Mouse (Mus musculus): ENCODE measurements around the gene Cdrt4. TPM values are rescaled to one million over a fixed set of nuclear protein-coding genes. Genes with fewer than 3 reads are reported as not detected.

Cdrt4 gene
- polyA plus RNA-seq, 1 experiment from 2014 or later = not detected

GRCm38 (mm10) chr11:62929799-62930198 is 21.2 kb upstream of the Cdrt4 start:
- DNase-seq (peak; percentile 27), ATAC-seq (ENCODE audit: insufficient read depth) (peak; percentile 75; the same call in 1 of the 2 replicates)
- H3K4me1 ChIP-seq (ENCODE audit: insufficient read depth) = peaks cover 7% of the 10 kb centered on the region; the same call in 1 of the 2 replicates

GRCm38 (mm10) chr11:62930574-62930973 is 20.4 kb upstream of the Cdrt4 start:
- no peak overlapping the region for H3K27ac ChIP-seq (ENCODE audit: low read depth)
- H3K4me2 ChIP-seq = no peak overlapping the region
- WGBS = 54% methylated on average over 4 of the region's 4 CpGs
- peaks cover 7% of the 10 kb centered on the region; the same call in 1 of the 2 replicates for H3K4me1 ChIP-seq (ENCODE audit: insufficient read depth)
- DNase-seq = peak; percentile 39
- H3K4me3 ChIP-seq (ENCODE audit: low read depth, low read length) = no peak overlapping the region
- no peaks in the 10 kb centered on the region for H3K9me3 ChIP-seq (ENCODE audit: low read depth, low read length)
- H3K27me3 ChIP-seq (ENCODE audit: insufficient read depth, low read length) = no peaks in the 10 kb centered on the region
- TF ChIP-seq CTCF (IDR thresholded peaks at IDR 0.05; ENCODE audit: low read depth) = no peak
- H3K36me3 ChIP-seq (ENCODE audit: insufficient read depth) = no peaks in the 10 kb centered on the region
- no peak for ATAC-seq (ENCODE audit: insufficient read depth)
- no peak overlapping the region for H3K9ac ChIP-seq

More at GRCm38 (mm10) chr11:62929799-62930198, 21.2 kb upstream of the Cdrt4 start:
- H3K9ac ChIP-seq = no peak overlapping the region
- no peaks in the 10 kb centered on the region for H3K27me3 ChIP-seq (ENCODE audit: insufficient read depth, low read length)
- H3K9me3 ChIP-seq (ENCODE audit: low read depth, low read length) = no peaks in the 10 kb centered on the region
- TF ChIP-seq CTCF (IDR thresholded peaks at IDR 0.05; ENCODE audit: low read depth) = no peak
- no peak overlapping the region for H3K27ac ChIP-seq (ENCODE audit: low read depth)
- H3K4me2 ChIP-seq = no peak overlapping the region
- 35% methylated on average over 3 of the region's 3 CpGs for WGBS
- no peaks in the 10 kb centered on the region for H3K36me3 ChIP-seq (ENCODE audit: insufficient read depth)
- H3K4me3 ChIP-seq (ENCODE audit: low read depth, low read length) = no peak overlapping the region

GRCm38 (mm10) chr11:62931141-62931540 is 19.9 kb upstream of the Cdrt4 start:
- no peaks in the 10 kb centered on the region for H3K36me3 ChIP-seq (ENCODE audit: insufficient read depth)

GRCm38 (mm10) chr11:62933099-62933498 is 17.9 kb upstream of the Cdrt4 start:
- TF ChIP-seq CTCF (IDR thresholded peaks at IDR 0.05; ENCODE audit: low read depth) = peak; percentile 42

More at GRCm38 (mm10) chr11:62931141-62931540, 19.9 kb upstream of the Cdrt4 start:
- no peak for ATAC-seq (ENCODE audit: insufficient read depth)
- no peak overlapping the region for H3K4me2 ChIP-seq
- no peak overlapping the region for H3K9ac ChIP-seq
- peak overlapping the region; percentile 16; the same call in 1 of the 2 replicates for H3K27ac ChIP-seq (ENCODE audit: low read depth)
- 73% methylated on average over 5 of the region's 5 CpGs for WGBS
- H3K27me3 ChIP-seq (ENCODE audit: insufficient read depth, low read length) = no peaks in the 10 kb centered on the region
- H3K9me3 ChIP-seq (ENCODE audit: low read depth, low read length) = no peaks in the 10 kb centered on the region
- no peak overlapping the region for H3K4me3 ChIP-seq (ENCODE audit: low read depth, low read length)
- TF ChIP-seq CTCF (IDR thresholded peaks at IDR 0.05; ENCODE audit: low read depth) = no peak
- peaks cover 7% of the 10 kb centered on the region; the same call in 1 of the 2 replicates for H3K4me1 ChIP-seq (ENCODE audit: insufficient read depth)
- no peak for DNase-seq

GRCm38 (mm10) chr11:62934795-62935514 is 16.0 kb upstream of the Cdrt4 start:
- 81% methylated on average over 11 of the region's 11 CpGs for WGBS
- no peak for ATAC-seq (ENCODE audit: insufficient read depth)
- TF ChIP-seq CTCF (IDR thresholded peaks at IDR 0.05; ENCODE audit: low read depth) = no peak
- no peak for DNase-seq
- Histone ChIP-seq H3K4me3 (ENCODE audit: low read depth, low read length) (no peak overlapping the region), H3K9ac (no peak overlapping the region), H3K4me2 (no peak overlapping the region), H3K4me1 (ENCODE audit: insufficient read depth) (0 out of 2 replicates have a peak, but pooled peaks cover under 1% of the 10 kb centered on the region), H3K9me3 (ENCODE audit: low read depth, low read length) (no peaks in the 10 kb centered on the region), H3K27me3 (ENCODE audit: insufficient read depth, low read length) (no peaks in the 10 kb centered on the region), H3K36me3 (ENCODE audit: insufficient read depth) (no peaks in the 10 kb centered on the region), H3K27ac (ENCODE audit: low read depth) (no peak overlapping the region)

More at GRCm38 (mm10) chr11:62933099-62933498, 17.9 kb upstream of the Cdrt4 start:
- Histone ChIP-seq H3K9me3 (ENCODE audit: low read depth, low read length) (no peaks in the 10 kb centered on the region), H3K4me1 (ENCODE audit: insufficient read depth) (peaks cover 7% of the 10 kb centered on the region; the same call in 1 of the 2 replicates), H3K4me2 (no peak overlapping the region), H3K36me3 (ENCODE audit: insufficient read depth) (no peaks in the 10 kb centered on the region), H3K4me3 (ENCODE audit: low read depth, low read length) (no peak overlapping the region), H3K9ac (no peak overlapping the region), H3K27me3 (ENCODE audit: insufficient read depth, low read length) (no peaks in the 10 kb centered on the region), H3K27ac (ENCODE audit: low read depth) (no peak overlapping the region)
- DNase-seq (peak; percentile 18), ATAC-seq (ENCODE audit: insufficient read depth) (no peak)
- 90% methylated on average over 9 of the region's 9 CpGs for WGBS

GRCm38 (mm10) chr11:62937986-62938385 is 13.0 kb upstream of the Cdrt4 start:
- no peak for DNase-seq
- no peak for ATAC-seq (ENCODE audit: insufficient read depth)
- no peak for TF ChIP-seq CTCF (IDR thresholded peaks at IDR 0.05; ENCODE audit: low read depth)
- Histone ChIP-seq H3K9ac (no peak overlapping the region), H3K4me2 (no peak overlapping the region), H3K36me3 (ENCODE audit: insufficient read depth) (no peaks in the 10 kb centered on the region), H3K9me3 (ENCODE audit: low read depth, low read length) (no peaks in the 10 kb centered on the region), H3K4me3 (ENCODE audit: low read depth, low read length) (no peak overlapping the region), H3K27me3 (ENCODE audit: insufficient read depth, low read length) (no peaks in the 10 kb centered on the region), H3K27ac (ENCODE audit: low read depth) (no peak overlapping the region), H3K4me1 (ENCODE audit: insufficient read depth) (no peaks in the 10 kb centered on the region)
- WGBS = 66% methylated on average over 6 of the region's 6 CpGs

GRCm38 (mm10) chr11:62938921-62939320 is 12.1 kb upstream of the Cdrt4 start:
- no peak overlapping the region for H3K27ac ChIP-seq (ENCODE audit: low read depth)
- H3K9me3 ChIP-seq (ENCODE audit: low read depth, low read length) = no peaks in the 10 kb centered on the region
- H3K4me2 ChIP-seq = no peak overlapping the region
- WGBS = 69% methylated on average over 5 of the region's 5 CpGs
- H3K4me1 ChIP-seq (ENCODE audit: insufficient read depth) = no peaks in the 10 kb centered on the region
- DNase-seq (no peak), ATAC-seq (ENCODE audit: insufficient read depth) (no peak)
- H3K4me3 ChIP-seq (ENCODE audit: low read depth, low read length) = no peak overlapping the region
- TF ChIP-seq CTCF (IDR thresholded peaks at IDR 0.05; ENCODE audit: low read depth) = no peak
- H3K9ac ChIP-seq = no peak overlapping the region
- no peaks in the 10 kb centered on the region for H3K27me3 ChIP-seq (ENCODE audit: insufficient read depth, low read length)
- no peaks in the 10 kb centered on the region for H3K36me3 ChIP-seq (ENCODE audit: insufficient read depth)

Measured in lung, embryonic 14.5 days (tissue).